Mouse (Mus musculus) B cell, adult 62 days (primary cell): ENCODE measurements around the gene Gm5624. TPM values are rescaled to one million over a fixed set of nuclear protein-coding genes. Genes with fewer than 3 reads are reported as not detected.

Source experiments
- total RNA-seq: library from RNA; stranded (reverse); gene quantifications from 4 replicates; pipeline ENCODE4 v1.2.4, GENCODE M21; 2023

Gene Gm5624
- total RNA-seq: not detected in 4 replicates

GRCm38 (mm10) chr14:44627737-44628136, at the start of gene Gm5624:
Gene Gm5624, minus strand, starts transcription at chr14:44627938.

GRCm38 (mm10) chr14:44582853-44583252, 44.9 kb downstream of the Gm5624 start, which contains the start of gene Gm8247:
Gene Gm8247, plus strand, starts transcription at chr14:44583153.

GRCm38 (mm10) chr14:44517976-44518375, 109.8 kb downstream of the Gm5624 start, which contains the start of gene Gm17093:
Gene Gm17093, plus strand, starts transcription at chr14:44518276.

Other genes starting within 250 kb of the Gm5624 start
- gene Gm3371, start 217.2 kb downstream of the Gm5624 start, total RNA-seq: not detected in 4 replicates
- not detected in 4 replicates for gene Gm8232, start 194.3 kb downstream of the Gm5624 start, total RNA-seq
- gene BC061237, start 135.5 kb downstream of the Gm5624 start, total RNA-seq: not detected in 4 replicates
- gene Gm17093, start 109.7 kb downstream of the Gm5624 start, total RNA-seq: not detected in 4 replicates
- not detected in 4 replicates for gene Gm8247, start 44.8 kb downstream of the Gm5624 start, total RNA-seq
- gene Gm8257, start 78.5 kb upstream of the Gm5624 start, total RNA-seq: not detected in 4 replicates
- gene Gm8267, start 122.4 kb upstream of the Gm5624 start, total RNA-seq: not detected in 4 replicates
- not detected in 4 replicates for gene Ptgdr, start 231.4 kb upstream of the Gm5624 start, total RNA-seq